Mouse (Mus musculus): ENCODE measurements around the gene Snrpd3.

DNA sequence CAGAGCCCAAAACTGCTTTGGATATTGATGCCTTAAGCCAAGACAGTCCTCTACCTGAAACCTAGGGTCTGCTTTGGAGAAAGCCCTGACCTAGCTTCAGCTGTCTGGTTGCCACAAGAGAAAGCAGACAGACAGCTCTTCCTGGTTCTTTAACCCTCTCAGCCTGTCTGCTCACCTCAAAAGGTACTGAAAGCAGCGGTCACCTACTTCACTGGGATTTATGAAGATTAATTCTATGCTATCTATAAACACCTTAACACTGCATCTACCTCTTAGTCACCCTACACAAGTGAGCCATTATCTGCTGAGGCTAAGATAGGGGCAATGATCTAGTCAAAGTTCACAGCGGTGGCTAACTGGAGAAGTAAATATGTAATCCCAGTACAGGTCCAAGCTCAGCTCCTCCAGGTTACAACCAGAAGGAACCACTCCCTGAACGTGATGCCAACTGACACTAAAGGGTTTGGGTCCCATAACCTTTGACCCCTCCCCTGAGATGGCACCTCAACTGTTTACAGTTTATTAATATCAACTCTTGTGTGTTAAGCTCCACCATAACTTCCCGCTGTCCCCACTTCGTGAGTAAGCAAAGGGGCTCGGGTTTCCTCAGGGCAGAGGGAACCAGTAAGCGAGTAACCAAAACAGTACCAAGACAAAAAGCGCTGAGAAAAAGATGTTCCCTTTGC, 1.2 kb upstream of the Snrpd3 start:
- TF ChIP-seq ZC3H11A (IDR thresholded peaks at IDR 0.05; ENCODE audit: borderline replicate concordance, low read depth, low read length), result no peak
- TF ChIP-seq HCFC1 (IDR thresholded peaks at IDR 0.05; ENCODE audit: borderline replicate concordance, insufficient read depth, low read length), result no peak
